Mouse (Mus musculus) neural tube, embryonic 13.5 days (tissue): ENCODE measurements at regions not wholly inside any gene's neighbourhood (a gene's known extent, or its start where the extent isn't known, plus 50 kb on each side); places are given as distances from the start of the nearest gene placed in this dataset.

Source experiments
- ATAC-seq: fragments of 200-750 bp; cut with Nextera tagmentation; 2 replicates; pipeline ENCODE4 v1.8.0; 2017; ENCODE audit warnings: low read depth, mild to moderate bottlenecking, moderate TSS enrichment, moderate library complexity
- H3K27ac ChIP-seq: fragments of 300-500 bp; sonication (generic); replicated peaks from 2 replicates; pipeline ENCODE4 v1.5.1; 2015; ENCODE audit warnings: moderate library complexity, mild to moderate bottlenecking, inconsistent platforms
- H3K27me3 ChIP-seq: fragments of 300-500 bp; sonication (generic); 2 replicates; pipeline ENCODE4 v1.6.1; 2015; ENCODE audit warnings: mild to moderate bottlenecking, inconsistent platforms
- H3K36me3 ChIP-seq: fragments of 300-500 bp; sonication (generic); 2 replicates; pipeline ENCODE4 v1.6.1; 2015; ENCODE audit warnings: mild to moderate bottlenecking, inconsistent platforms
- H3K4me1 ChIP-seq: fragments of 300-500 bp; sonication (generic); replicated peaks from 2 replicates; pipeline ENCODE4 v1.6.1; 2015; ENCODE audit warnings: inconsistent platforms
- H3K4me2 ChIP-seq: fragments of 300-500 bp; sonication (generic); 2 replicates; pipeline ENCODE4 v1.6.1; 2015; ENCODE audit warnings: inconsistent platforms, mild to moderate bottlenecking, moderate library complexity
- H3K4me3 ChIP-seq: fragments of 300-500 bp; sonication (generic); 2 replicates; pipeline ENCODE4 v1.5.1; 2015; ENCODE audit warnings: mild to moderate bottlenecking, inconsistent platforms
- H3K9ac ChIP-seq: fragments of 300-500 bp; sonication (generic); 2 replicates; pipeline ENCODE4 v1.6.1; 2015; ENCODE audit warnings: moderate library complexity, mild to moderate bottlenecking, inconsistent platforms
- H3K9me3 ChIP-seq: fragments of 300-500 bp; sonication (generic); 2 replicates; pipeline ENCODE4 v1.6.1; 2016; ENCODE audit warnings: inconsistent platforms
- WGBS: fragments of 180-500 bp; shearing (Covaris S2); methylation state at CpG from one replicate; pipeline ENCODE4 v1.1.7; 2015; 5-methylcytosine and 5-hydroxymethylcytosine counted together

GRCm38 (mm10) chr13:47298010-47298409 is 175.6 kb downstream of the Rnf144b start:
- ATAC-seq = no peak; the same call in 1 of the 2 replicates
- Histone ChIP-seq H3K27ac (no peak overlapping the region), H3K9me3 (no peaks in the 10 kb centered on the region), H3K4me3 (no peak overlapping the region), H3K4me1 (no peaks in the 10 kb centered on the region), H3K4me2 (peak overlapping the region; percentile 35), H3K27me3 (no peaks in the 10 kb centered on the region), H3K36me3 (no peaks in the 10 kb centered on the region), H3K9ac (0 out of 2 replicates have a peak overlapping the region, but pooled peaks have one; percentile 12)
- WGBS = 22% methylated on average over 11 of the region's 11 CpGs

- ATAC-seq = no peak
- no peak overlapping the region for H3K4me3 ChIP-seq
- H3K4me2 ChIP-seq = no peak overlapping the region
Measured at GRCm38 (mm10) chr13:47300486-47300885, 178.0 kb downstream of the Rnf144b start.

GRCm38 (mm10) chr13:47301070-47301469 is 178.6 kb downstream of the Rnf144b start:
- Histone ChIP-seq H3K27me3 (no peaks in the 10 kb centered on the region), H3K4me1 (no peaks in the 10 kb centered on the region), H3K9ac (no peak overlapping the region), H3K27ac (no peak overlapping the region), H3K4me2 (no peak overlapping the region), H3K36me3 (no peaks in the 10 kb centered on the region), H3K9me3 (no peaks in the 10 kb centered on the region), H3K4me3 (no peak overlapping the region)
- WGBS = 63% methylated on average over 3 of the region's 3 CpGs
- ATAC-seq = no peak

More at GRCm38 (mm10) chr13:47300486-47300885, 178.0 kb downstream of the Rnf144b start:
- Histone ChIP-seq H3K9me3 (no peaks in the 10 kb centered on the region), H3K27me3 (no peaks in the 10 kb centered on the region), H3K9ac (no peak overlapping the region), H3K27ac (no peak overlapping the region), H3K4me1 (no peaks in the 10 kb centered on the region), H3K36me3 (no peaks in the 10 kb centered on the region)
- 60% methylated on average over 2 of the region's 2 CpGs for WGBS

DNA sequence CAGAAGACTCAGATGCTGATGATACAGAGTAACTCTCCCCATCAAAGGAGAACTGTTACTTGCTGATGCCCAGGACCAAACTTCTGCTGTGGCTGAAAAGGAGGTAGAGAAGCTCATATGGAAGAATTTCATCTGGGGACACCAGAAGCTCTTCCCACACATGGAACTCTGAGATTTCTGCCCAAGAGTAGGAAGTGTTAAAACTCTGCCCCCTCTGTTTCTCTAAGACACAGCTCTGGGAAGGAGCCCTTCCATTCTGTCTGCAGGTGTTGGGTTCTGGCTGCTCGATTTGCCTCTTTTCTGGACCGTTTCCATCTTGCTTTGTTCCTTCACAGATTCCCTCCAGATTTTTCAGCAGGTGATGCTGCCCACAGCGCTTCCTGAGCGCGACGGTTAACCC is 187.0 kb downstream of the Rnf144b start:
- no peak overlapping the region for H3K9ac ChIP-seq
- no peak overlapping the region for H3K4me2 ChIP-seq
- WGBS = 92% methylated on average over 6 of the region's 6 CpGs
- no peak overlapping the region for H3K4me3 ChIP-seq
- no peaks in the 10 kb centered on the region for H3K9me3 ChIP-seq
- no peak overlapping the region for H3K27ac ChIP-seq
- peaks cover 10% of the 10 kb centered on the region for H3K4me1 ChIP-seq
- H3K36me3 ChIP-seq = no peaks in the 10 kb centered on the region
- no peaks in the 10 kb centered on the region for H3K27me3 ChIP-seq
- no peak for ATAC-seq

DNA sequence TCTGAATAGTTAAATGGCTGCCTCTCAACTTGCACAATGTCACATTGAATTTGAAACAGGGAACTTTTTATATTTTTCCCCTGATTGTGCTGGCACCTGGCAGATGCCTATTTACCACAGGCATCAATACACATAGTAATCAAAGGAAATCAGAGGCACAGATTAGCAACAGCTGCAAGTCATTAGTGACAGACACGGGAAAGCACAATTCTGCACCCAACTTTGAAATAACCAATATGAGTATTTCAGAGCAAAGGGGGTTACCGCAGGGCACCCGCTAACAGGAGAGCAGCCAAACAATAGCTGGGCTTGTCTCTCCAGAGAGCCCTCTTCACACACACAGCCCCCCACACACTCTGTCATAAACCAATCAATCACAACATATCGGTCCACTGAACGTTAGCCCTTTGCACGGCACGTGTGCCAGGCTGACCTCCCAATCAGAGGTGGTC is 188.3 kb downstream of the Rnf144b start:
- WGBS = 8% methylated on average over 7 of the region's 7 CpGs
- peak; percentile 36; the same call in 1 of the 2 replicates for ATAC-seq
- Histone ChIP-seq H3K4me2 (no peak overlapping the region), H3K27ac (no peak overlapping the region), H3K36me3 (no peaks in the 10 kb centered on the region), H3K9ac (no peak overlapping the region), H3K4me1 (peaks cover 10% of the 10 kb centered on the region), H3K27me3 (no peaks in the 10 kb centered on the region), H3K4me3 (no peak overlapping the region), H3K9me3 (no peaks in the 10 kb centered on the region)

DNA sequence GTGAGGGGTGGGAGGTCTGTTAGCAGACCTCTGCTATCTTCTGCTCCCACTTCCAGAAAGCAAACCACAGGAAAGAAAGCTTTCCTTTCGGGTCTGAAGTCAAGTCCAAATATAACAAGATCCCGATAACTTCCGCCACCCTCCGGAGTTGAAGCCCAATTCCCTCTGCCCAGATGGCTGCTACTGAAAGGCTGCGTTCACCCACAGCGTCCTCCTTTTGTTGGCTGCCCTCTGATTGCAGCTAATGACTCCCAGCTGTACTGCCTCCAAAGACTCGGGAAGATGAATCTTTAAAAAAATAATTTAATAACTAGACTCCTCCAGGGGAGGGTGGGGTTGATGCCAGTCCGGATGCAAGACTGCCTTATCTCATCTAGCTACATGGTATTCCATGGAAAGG is 197.1 kb downstream of the Rnf144b start:
- Histone ChIP-seq H3K9ac (no peak overlapping the region), H3K4me1 (no peaks in the 10 kb centered on the region), H3K4me3 (no peak overlapping the region), H3K27ac (no peak overlapping the region), H3K9me3 (no peaks in the 10 kb centered on the region), H3K27me3 (no peaks in the 10 kb centered on the region), H3K4me2 (no peak overlapping the region), H3K36me3 (no peaks in the 10 kb centered on the region)
- WGBS = 63% methylated on average over 8 of the region's 8 CpGs
- ATAC-seq = no peak

- no peaks in the 10 kb centered on the region for H3K36me3 ChIP-seq
- no peaks in the 10 kb centered on the region for H3K27me3 ChIP-seq
- WGBS = 80% methylated on average over 1 of the region's 1 CpGs
- no peak overlapping the region for H3K4me2 ChIP-seq
- no peaks in the 10 kb centered on the region for H3K9me3 ChIP-seq
- H3K9ac ChIP-seq = no peak overlapping the region
- no peak overlapping the region for H3K27ac ChIP-seq
- no peak for ATAC-seq
- H3K4me1 ChIP-seq = no peaks in the 10 kb centered on the region
- H3K4me3 ChIP-seq = no peak overlapping the region
Measured at GRCm38 (mm10) chr13:47321876-47322275, 199.4 kb downstream of the Rnf144b start.

GRCm38 (mm10) chr13:47335996-47336684 is 213.7 kb downstream of the Rnf144b start:
- Histone ChIP-seq H3K36me3 (no peaks in the 10 kb centered on the region), H3K4me2 (no peak overlapping the region), H3K27me3 (no peaks in the 10 kb centered on the region), H3K9ac (no peak overlapping the region), H3K4me3 (no peak overlapping the region), H3K9me3 (no peaks in the 10 kb centered on the region), H3K27ac (no peak overlapping the region), H3K4me1 (no peaks in the 10 kb centered on the region)
- 73% methylated on average over 16 of the region's 16 CpGs for WGBS
- no peak for ATAC-seq

- Histone ChIP-seq H3K9ac (no peak overlapping the region), H3K36me3 (no peaks in the 10 kb centered on the region), H3K4me2 (no peak overlapping the region), H3K27me3 (no peaks in the 10 kb centered on the region), H3K9me3 (no peaks in the 10 kb centered on the region), H3K4me3 (no peak overlapping the region), H3K27ac (0 out of 2 replicates have a peak overlapping the region, but pooled peaks have one; percentile 38), H3K4me1 (no peaks in the 10 kb centered on the region)
- no peak; the same call in 1 of the 2 replicates for ATAC-seq
- WGBS = 78% methylated on average over 15 of the region's 15 CpGs
Measured at GRCm38 (mm10) chr13:47336865-47337441, 214.5 kb downstream of the Rnf144b start.

GRCm38 (mm10) chr13:47339411-47339810 is 217.0 kb downstream of the Rnf144b start:
- Histone ChIP-seq H3K9me3 (no peaks in the 10 kb centered on the region), H3K4me2 (no peak overlapping the region), H3K9ac (no peak overlapping the region), H3K4me1 (no peaks in the 10 kb centered on the region), H3K27ac (no peak overlapping the region), H3K27me3 (no peaks in the 10 kb centered on the region), H3K36me3 (no peaks in the 10 kb centered on the region), H3K4me3 (no peak overlapping the region)
- no peak for ATAC-seq
- 64% methylated on average over 5 of the region's 5 CpGs for WGBS

DNA sequence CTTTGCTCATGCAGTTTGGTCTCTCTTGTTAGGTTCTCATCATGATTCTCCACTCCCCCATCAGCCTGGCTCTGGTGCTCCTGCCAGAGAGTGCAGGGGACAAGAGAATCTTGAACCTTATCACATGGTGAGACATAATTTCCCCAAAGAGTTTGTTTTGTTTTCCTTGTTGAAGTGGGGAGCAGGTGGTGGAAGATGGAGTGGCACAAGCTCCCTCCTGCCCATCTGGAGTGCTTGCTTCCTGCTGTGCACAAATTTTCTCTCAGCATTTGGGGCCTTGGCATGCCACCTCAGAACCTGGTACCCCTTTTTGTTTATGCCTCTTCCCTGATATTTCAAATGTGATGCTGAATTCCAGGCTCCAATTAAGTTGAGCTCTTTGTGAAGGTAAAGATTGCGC is 219.9 kb downstream of the Rnf144b start:
- H3K9ac ChIP-seq = no peak overlapping the region
- no peak overlapping the region for H3K27ac ChIP-seq
- no peak overlapping the region for H3K4me3 ChIP-seq
- ATAC-seq = no peak
- H3K9me3 ChIP-seq = no peaks in the 10 kb centered on the region
- no peaks in the 10 kb centered on the region for H3K36me3 ChIP-seq
- no peaks in the 10 kb centered on the region for H3K27me3 ChIP-seq
- WGBS = 100% methylated on average over 1 of the region's 1 CpGs
- H3K4me2 ChIP-seq = no peak overlapping the region
- no peaks in the 10 kb centered on the region for H3K4me1 ChIP-seq

DNA sequence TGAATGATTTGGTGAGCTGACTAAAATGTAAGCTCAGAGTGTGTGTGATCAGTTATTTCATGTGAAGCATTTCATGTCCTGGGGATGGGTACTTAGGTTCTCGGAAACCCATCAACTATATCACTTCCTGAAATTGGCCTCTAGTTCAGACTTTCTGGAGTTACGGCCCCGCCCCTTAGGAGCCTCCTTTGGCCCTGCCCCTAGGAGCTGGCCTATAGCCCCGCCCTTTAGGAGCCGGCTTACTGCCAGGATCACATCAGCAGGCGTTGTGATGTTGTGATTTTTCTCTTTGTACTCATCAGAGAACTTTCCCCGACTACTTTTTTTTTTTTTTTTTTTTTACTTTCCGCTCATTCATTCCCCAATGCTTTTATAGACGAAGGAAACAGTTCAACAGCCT is 223.1 kb downstream of the Rnf144b start:
- Histone ChIP-seq H3K27ac (no peak overlapping the region), H3K9me3 (no peaks in the 10 kb centered on the region), H3K27me3 (no peaks in the 10 kb centered on the region), H3K36me3 (no peaks in the 10 kb centered on the region), H3K4me1 (0 out of 2 replicates have a peak, but pooled peaks cover 3% of the 10 kb centered on the region), H3K9ac (no peak overlapping the region), H3K4me2 (no peak overlapping the region), H3K4me3 (no peak overlapping the region)
- no peak for ATAC-seq
- 44% methylated on average over 9 of the region's 9 CpGs for WGBS
